Mouse (Mus musculus): ENCODE data around the gene Tbc1d10c. TPM values are rescaled to one million over a fixed set of nuclear protein-coding genes. Genes with fewer than 3 reads are reported as not detected.

The Tbc1d10c gene
- polyA plus RNA-seq, 1 experiment from 2014 or later: 1.1 TPM

DNA sequence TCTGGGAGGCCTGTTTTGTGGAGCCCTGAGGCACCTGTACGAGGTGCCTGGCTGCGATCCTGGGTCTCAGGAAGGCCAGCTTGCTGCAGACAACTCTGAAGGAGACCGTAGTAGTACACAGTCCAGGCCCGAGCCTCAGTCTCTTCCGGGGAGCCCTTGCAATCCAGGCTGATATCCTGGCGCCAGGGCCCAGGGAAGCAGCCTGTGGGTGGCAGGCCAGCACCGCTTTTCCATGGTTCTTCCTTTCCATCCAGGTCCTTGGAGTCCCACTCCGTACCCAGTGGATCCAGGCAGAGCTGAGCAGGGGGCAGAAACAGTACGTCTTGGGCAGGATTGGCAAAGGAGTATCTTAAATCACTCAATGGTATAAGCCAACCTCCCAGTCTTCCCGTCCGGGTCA, 18.2 kb downstream of the Tbc1d10c start:
- ATAC-seq (ENCODE audit: insufficient read depth, low FRiP score, low TSS enrichment) (no peak), DNase-seq (ENCODE audit: low spot score) (no peak)
- Histone ChIP-seq H3K27ac (ENCODE audit: low read depth, low read length) (no peak overlapping the region), H3K36me3 (ENCODE audit: control insufficient read depth, insufficient read depth, low read length) (no peaks in the 10 kb centered on the region), H3K9ac (ENCODE audit: low read length) (peak overlapping the region; percentile 22; the same call in 1 of the 2 replicates), H3K4me2 (ENCODE audit: low read depth) (no peak overlapping the region), H3K27me3 (ENCODE audit: control insufficient read depth, insufficient read depth, low read length) (no peaks in the 10 kb centered on the region), H3K4me3 (ENCODE audit: low read depth, low read length) (no peak overlapping the region), H3K9me3 (ENCODE audit: control insufficient read depth, low read length) (no peaks in the 10 kb centered on the region), H3K4me1 (ENCODE audit: control insufficient read depth, insufficient read depth, low read length) (peaks cover 10% of the 10 kb centered on the region; the same call in 1 of the 2 replicates)
- WGBS: 51% methylated on average over 11 of the region's 11 CpGs

DNA sequence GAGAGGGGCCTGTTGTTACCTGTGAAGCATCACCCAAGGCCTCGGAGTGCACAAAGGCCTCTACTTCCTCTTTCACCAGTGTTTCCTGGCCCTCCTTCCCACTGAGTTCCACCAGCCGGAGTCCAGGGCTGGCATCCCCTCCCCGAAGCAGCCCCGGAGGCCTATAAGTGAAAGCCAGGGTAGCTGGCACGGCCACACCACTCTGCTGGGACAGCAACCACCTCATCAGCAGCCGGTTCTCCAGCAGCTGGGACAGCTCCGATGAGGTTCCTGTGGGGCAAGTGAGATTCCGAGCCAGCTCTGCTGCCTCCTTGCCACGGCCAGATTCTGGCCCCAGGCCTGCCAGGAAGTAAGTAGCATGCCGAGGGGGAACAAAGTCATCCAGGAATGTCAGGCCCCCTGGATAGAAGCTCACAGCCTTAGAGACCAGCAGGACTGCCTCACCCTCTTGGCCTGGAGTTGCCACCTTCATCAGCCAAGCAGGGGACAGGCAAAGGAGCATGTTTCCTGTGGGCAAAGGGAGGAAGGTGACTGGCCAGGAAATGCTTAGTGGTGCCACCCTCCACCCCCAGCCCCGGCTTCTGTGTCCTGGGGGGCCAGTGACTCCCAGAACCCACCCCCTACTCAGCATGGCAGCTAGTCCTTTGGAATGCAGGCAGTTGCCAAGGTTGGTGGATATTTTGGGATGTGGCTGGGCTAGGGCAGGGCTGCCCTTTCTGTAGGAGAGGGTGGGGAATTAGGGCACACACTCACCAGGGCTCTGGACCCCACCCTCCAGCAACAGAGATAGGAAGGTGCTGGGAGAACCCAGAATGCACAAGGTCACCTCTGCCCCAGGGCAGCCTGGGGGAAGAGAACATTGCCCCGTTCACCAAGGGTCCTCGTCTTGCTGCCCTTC, 19.4 kb downstream of the Tbc1d10c start:
- Histone ChIP-seq H3K9ac (ENCODE audit: low read length) (no peak overlapping the region), H3K27ac (ENCODE audit: low read depth, low read length) (no peak overlapping the region), H3K4me3 (ENCODE audit: low read depth, low read length) (no peak overlapping the region), H3K36me3 (ENCODE audit: control insufficient read depth, insufficient read depth, low read length) (no peaks in the 10 kb centered on the region), H3K27me3 (ENCODE audit: control insufficient read depth, insufficient read depth, low read length) (no peaks in the 10 kb centered on the region), H3K4me2 (ENCODE audit: low read depth) (no peak overlapping the region), H3K4me1 (ENCODE audit: control insufficient read depth, insufficient read depth, low read length) (peaks cover 10% of the 10 kb centered on the region; the same call in 1 of the 2 replicates), H3K9me3 (ENCODE audit: control insufficient read depth, low read length) (no peaks in the 10 kb centered on the region)
- 74% methylated on average over 13 of the region's 13 CpGs for WGBS
- DNase-seq (ENCODE audit: low spot score) (no peak), ATAC-seq (ENCODE audit: insufficient read depth, low FRiP score, low TSS enrichment) (no peak)

- Histone ChIP-seq H3K4me3 (ENCODE audit: low read depth, low read length) (no peak overlapping the region), H3K9ac (ENCODE audit: low read length) (no peak overlapping the region), H3K4me1 (ENCODE audit: control insufficient read depth, insufficient read depth, low read length) (peaks cover 10% of the 10 kb centered on the region; the same call in 1 of the 2 replicates), H3K27me3 (ENCODE audit: control insufficient read depth, insufficient read depth, low read length) (no peaks in the 10 kb centered on the region), H3K27ac (ENCODE audit: low read depth, low read length) (no peak overlapping the region), H3K4me2 (ENCODE audit: low read depth) (no peak overlapping the region), H3K36me3 (ENCODE audit: control insufficient read depth, insufficient read depth, low read length) (no peaks in the 10 kb centered on the region), H3K9me3 (ENCODE audit: control insufficient read depth, low read length) (no peaks in the 10 kb centered on the region)
- DNase-seq (ENCODE audit: low spot score) (no peak), ATAC-seq (ENCODE audit: insufficient read depth, low FRiP score, low TSS enrichment) (no peak)
- 90% methylated on average over 10 of the region's 10 CpGs for WGBS
Measured at GRCm38 (mm10) chr19:4170723-4171392, 20.2 kb downstream of the Tbc1d10c start.

GRCm38 (mm10) chr19:4169810-4170209, 21.3 kb downstream of the Tbc1d10c start:
- H3K9ac ChIP-seq (ENCODE audit: low read length): peak overlapping the region; percentile 63
- ATAC-seq (ENCODE audit: insufficient read depth, low FRiP score, low TSS enrichment): peak; percentile 61

GRCm38 (mm10) chr19:4169378-4169784, 21.7 kb downstream of the Tbc1d10c start:
- peak; percentile 100 for DNase-seq (ENCODE audit: low spot score)
- Histone ChIP-seq H3K4me1 (ENCODE audit: control insufficient read depth, insufficient read depth, low read length) (peaks cover 5% of the 10 kb centered on the region; the same call in 1 of the 2 replicates), H3K27me3 (ENCODE audit: control insufficient read depth, insufficient read depth, low read length) (no peaks in the 10 kb centered on the region), H3K36me3 (ENCODE audit: control insufficient read depth, insufficient read depth, low read length) (no peaks in the 10 kb centered on the region), H3K9ac (ENCODE audit: low read length) (peak overlapping the region; percentile 63), H3K4me3 (ENCODE audit: low read depth, low read length) (peak overlapping the region; percentile 32), H3K4me2 (ENCODE audit: low read depth) (peak overlapping the region; percentile 60), H3K9me3 (ENCODE audit: control insufficient read depth, low read length) (no peaks in the 10 kb centered on the region), H3K27ac (ENCODE audit: low read depth, low read length) (peak overlapping the region; percentile 76)
- 0% methylated on average over 43 of the region's 43 CpGs for WGBS
- peak; percentile 92 for ATAC-seq (ENCODE audit: insufficient read depth, low FRiP score, low TSS enrichment)

More at GRCm38 (mm10) chr19:4169810-4170209, 21.3 kb downstream of the Tbc1d10c start:
- Histone ChIP-seq H3K27me3 (ENCODE audit: control insufficient read depth, insufficient read depth, low read length) (no peaks in the 10 kb centered on the region), H3K9me3 (ENCODE audit: control insufficient read depth, low read length) (no peaks in the 10 kb centered on the region), H3K4me3 (ENCODE audit: low read depth, low read length) (peak overlapping the region; percentile 32), H3K4me1 (ENCODE audit: control insufficient read depth, insufficient read depth, low read length) (peaks cover 5% of the 10 kb centered on the region; the same call in 1 of the 2 replicates), H3K27ac (ENCODE audit: low read depth, low read length) (peak overlapping the region; percentile 76), H3K36me3 (ENCODE audit: control insufficient read depth, insufficient read depth, low read length) (no peaks in the 10 kb centered on the region), H3K4me2 (ENCODE audit: low read depth) (peak overlapping the region; percentile 60)
- WGBS: 13% methylated on average over 26 of the region's 27 CpGs
- DNase-seq (ENCODE audit: low spot score): no peak

DNA sequence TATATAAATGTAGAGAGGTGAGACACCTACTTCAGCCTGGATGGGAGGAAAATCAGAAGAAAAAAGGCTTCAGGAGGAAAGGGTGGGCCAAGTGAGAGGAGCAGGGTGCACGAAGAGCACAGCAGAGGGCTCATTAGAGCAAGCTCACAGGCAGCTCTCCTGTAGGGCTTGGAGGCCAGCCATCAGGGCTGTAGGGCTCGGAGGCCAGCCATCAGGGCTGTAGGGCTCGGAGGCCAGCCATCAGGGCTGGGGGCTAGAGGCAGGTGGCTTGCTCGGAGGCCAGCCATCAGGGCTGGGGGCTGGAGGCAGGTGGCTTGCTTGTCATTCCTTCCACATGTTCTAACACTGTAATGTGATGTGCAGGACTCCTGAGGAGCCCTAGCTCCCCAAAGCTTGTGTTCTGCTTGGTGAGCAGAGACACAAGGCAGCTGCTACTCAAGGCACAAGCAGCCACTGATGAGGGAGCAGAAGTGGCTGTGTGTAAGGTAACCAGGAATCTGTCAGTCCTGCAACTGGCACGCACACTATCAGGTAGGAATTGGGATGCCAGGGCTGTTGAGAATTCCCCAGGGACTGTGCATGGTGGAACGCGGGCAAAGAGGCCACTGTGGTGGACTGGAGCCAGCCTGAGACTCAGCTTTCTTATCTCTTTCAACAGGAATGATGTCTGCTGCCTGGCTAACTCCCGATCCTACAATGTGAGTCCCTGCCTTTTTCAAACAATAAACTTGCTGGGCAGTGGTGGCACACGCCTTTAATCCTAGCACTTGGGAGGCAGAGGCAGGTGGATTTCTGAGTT, 24.2 kb downstream of the Tbc1d10c start:
- no peak overlapping the region for H3K9ac ChIP-seq (ENCODE audit: low read length)
- H3K36me3 ChIP-seq (ENCODE audit: control insufficient read depth, insufficient read depth, low read length): no peaks in the 10 kb centered on the region
- no peak overlapping the region for H3K27ac ChIP-seq (ENCODE audit: low read depth, low read length)
- H3K4me2 ChIP-seq (ENCODE audit: low read depth): no peak overlapping the region
- ATAC-seq (ENCODE audit: insufficient read depth, low FRiP score, low TSS enrichment): no peak
- H3K4me3 ChIP-seq (ENCODE audit: low read depth, low read length): no peak overlapping the region
- H3K9me3 ChIP-seq (ENCODE audit: control insufficient read depth, low read length): no peaks in the 10 kb centered on the region
- H3K4me1 ChIP-seq (ENCODE audit: control insufficient read depth, insufficient read depth, low read length): peaks cover 13% of the 10 kb centered on the region
- 76% methylated on average over 9 of the region's 9 CpGs for WGBS
- H3K27me3 ChIP-seq (ENCODE audit: control insufficient read depth, insufficient read depth, low read length): no peaks in the 10 kb centered on the region
- no peak for DNase-seq (ENCODE audit: low spot score)

- 79% methylated on average over 2 of the region's 2 CpGs for WGBS
- H3K27ac ChIP-seq (ENCODE audit: low read depth, low read length): no peak overlapping the region
Measured at GRCm38 (mm10) chr19:4164721-4165120, 26.4 kb downstream of the Tbc1d10c start.

GRCm38 (mm10) chr19:4164100-4164499, 27.0 kb downstream of the Tbc1d10c start:
- Histone ChIP-seq H3K4me3 (ENCODE audit: low read depth, low read length) (no peak overlapping the region), H3K4me1 (ENCODE audit: control insufficient read depth, insufficient read depth, low read length) (peaks cover 7% of the 10 kb centered on the region), H3K9ac (ENCODE audit: low read length) (no peak overlapping the region), H3K27ac (ENCODE audit: low read depth, low read length) (no peak overlapping the region), H3K9me3 (ENCODE audit: control insufficient read depth, low read length) (no peaks in the 10 kb centered on the region), H3K36me3 (ENCODE audit: control insufficient read depth, insufficient read depth, low read length) (0 out of 2 replicates have a peak, but pooled peaks cover 3% of the 10 kb centered on the region), H3K27me3 (ENCODE audit: control insufficient read depth, insufficient read depth, low read length) (no peaks in the 10 kb centered on the region), H3K4me2 (ENCODE audit: low read depth) (no peak overlapping the region)
- no peak for ATAC-seq (ENCODE audit: insufficient read depth, low FRiP score, low TSS enrichment)
- WGBS: 79% methylated on average over 3 of the region's 3 CpGs
- DNase-seq (ENCODE audit: low spot score): no peak

More at GRCm38 (mm10) chr19:4164721-4165120, 26.4 kb downstream of the Tbc1d10c start:
- Histone ChIP-seq H3K4me3 (ENCODE audit: low read depth, low read length) (no peak overlapping the region), H3K36me3 (ENCODE audit: control insufficient read depth, insufficient read depth, low read length) (no peaks in the 10 kb centered on the region), H3K4me1 (ENCODE audit: control insufficient read depth, insufficient read depth, low read length) (peaks cover 8% of the 10 kb centered on the region), H3K9me3 (ENCODE audit: control insufficient read depth, low read length) (no peaks in the 10 kb centered on the region), H3K4me2 (ENCODE audit: low read depth) (no peak overlapping the region), H3K27me3 (ENCODE audit: control insufficient read depth, insufficient read depth, low read length) (no peaks in the 10 kb centered on the region), H3K9ac (ENCODE audit: low read length) (no peak overlapping the region)
- no peak for DNase-seq (ENCODE audit: low spot score)
- ATAC-seq (ENCODE audit: insufficient read depth, low FRiP score, low TSS enrichment): no peak

Measured in neural tube, embryonic 11.5 days (tissue).